Mouse (Mus musculus): ENCODE data around the gene Amtn.
"Not testable (repeated sequence)": the region's sequence is repeated elsewhere in the genome, so short reads cannot be mapped to it uniquely, and the experiment has no call there.

The Amtn gene

DNA sequence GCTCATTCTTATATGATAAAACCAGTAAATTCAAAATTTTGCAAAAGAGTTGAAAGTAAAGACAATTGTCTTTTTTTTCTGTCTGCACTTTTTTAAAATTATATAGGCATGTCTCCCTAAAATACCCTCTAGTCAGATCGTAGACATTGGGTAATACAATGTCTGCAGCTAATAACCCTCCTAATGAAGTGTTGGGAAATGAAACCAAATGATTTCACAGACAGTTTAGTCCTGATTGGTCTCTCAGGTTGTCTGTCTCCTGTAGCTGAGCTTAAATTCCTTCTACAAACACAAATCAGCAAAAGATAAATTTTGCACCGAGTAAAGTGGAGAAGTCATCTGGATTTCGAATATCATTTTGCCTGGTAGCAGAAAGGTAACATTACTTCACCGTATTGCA is at the start of gene Amtn:
Gene Amtn, plus strand, starts transcription at position 301 of the 400 bp plus-strand sequence.
- DNase-seq (ENCODE audit: low spot score in 2 of 2): no peak

- not testable (repeated sequence) for DNase-seq (ENCODE audit: low spot score in 2 of 2)
Observed at GRCm38 (mm10) chr5:88348533-88348932, 27.4 kb upstream of the Amtn start.

- peak in 1 of 2 experiments; percentile 62 for DNase-seq (ENCODE audit: low spot score in 2 of 2)
Observed at GRCm38 (mm10) chr5:88364768-88365167, 11.1 kb upstream of the Amtn start.

GRCm38 (mm10) chr5:88366886-88367285 is 9.0 kb upstream of the Amtn start:
- no peak for DNase-seq (ENCODE audit: low spot score in 2 of 2)

DNA sequence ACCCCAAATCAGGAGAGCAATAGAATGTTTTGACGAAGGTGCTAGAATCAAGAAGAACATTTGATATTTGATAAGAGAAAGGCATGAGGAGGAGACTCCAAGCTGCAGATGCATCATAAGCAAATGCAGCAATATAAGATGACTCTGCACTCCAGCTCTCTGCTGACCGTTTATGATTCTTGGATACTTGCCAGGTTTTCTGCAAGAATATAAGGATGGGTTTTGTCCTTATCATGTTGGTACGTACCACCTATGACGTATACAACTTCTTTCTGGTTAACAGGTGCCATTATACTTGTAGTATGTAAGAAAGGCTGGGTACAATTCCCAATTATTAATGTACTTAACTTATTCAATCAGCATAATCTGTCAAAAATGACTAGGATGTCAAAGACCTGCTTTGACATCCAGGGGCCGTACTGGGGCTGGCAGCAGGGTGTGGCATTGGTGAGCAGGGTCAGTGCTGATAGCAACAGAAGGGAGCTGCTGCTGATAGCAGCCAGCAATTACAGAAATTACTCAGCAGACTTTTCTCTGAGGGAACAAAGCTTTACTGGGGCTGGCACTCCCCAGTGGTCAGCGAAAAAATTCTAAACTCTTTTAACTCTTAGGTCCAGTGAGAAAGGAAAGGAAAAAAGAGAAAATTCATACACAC is 5.2 kb upstream of the Amtn start:
- no peak for DNase-seq (ENCODE audit: low spot score in 2 of 2)

GRCm38 (mm10) chr5:88372563-88372962 is 3.3 kb upstream of the Amtn start:
- no peak for DNase-seq (ENCODE audit: low spot score in 2 of 2)

DNA sequence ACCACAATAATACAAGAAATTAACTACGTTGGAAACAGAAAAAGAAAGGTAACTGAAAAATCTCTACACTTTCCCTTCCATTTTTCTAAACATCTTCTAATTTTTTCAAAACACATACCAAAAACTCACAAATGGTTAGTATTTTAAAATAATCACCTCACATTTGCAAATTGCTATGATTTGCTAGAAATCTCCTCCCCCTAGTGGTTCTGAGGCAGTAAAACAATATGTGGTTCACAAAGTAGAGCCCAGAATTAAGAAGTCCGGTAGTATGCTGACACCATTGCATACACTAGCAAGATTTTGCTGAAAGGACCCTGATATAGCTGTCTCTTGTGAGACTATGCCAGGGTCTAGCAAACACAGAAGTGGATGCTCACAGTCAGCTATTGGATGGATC is 16.1 kb downstream of the Amtn start:
- not testable (repeated sequence) for DNase-seq (ENCODE audit: low spot score in 2 of 2)

GRCm38 (mm10) chr5:88398581-88398980 is 22.7 kb downstream of the Amtn start:
- DNase-seq (ENCODE audit: low spot score in 2 of 2): no peak

DNA sequence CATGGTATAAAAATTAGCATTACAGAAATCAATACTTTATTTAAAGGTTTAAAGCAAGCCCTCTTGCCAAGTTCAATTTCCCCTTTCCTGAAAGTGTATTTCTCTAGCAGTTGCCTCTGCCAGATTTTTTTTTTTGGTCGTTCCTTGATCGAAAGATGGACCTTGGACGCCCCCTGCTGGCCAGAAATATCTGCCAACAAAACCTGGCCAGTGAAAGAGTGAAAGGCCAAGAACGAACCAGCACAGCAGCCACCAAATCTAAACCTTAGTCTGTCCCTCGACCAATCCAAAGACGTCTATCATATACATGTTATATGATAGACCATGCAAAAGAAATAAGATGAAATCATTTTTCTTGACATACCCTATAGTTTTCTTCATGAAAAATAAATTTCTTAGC is 23.9 kb downstream of the Amtn start:
- DNase-seq (ENCODE audit: low spot score in 2 of 2): peak; percentile 2 to 72

- no peak for DNase-seq (ENCODE audit: low spot score in 2 of 2)
Observed at GRCm38 (mm10) chr5:88401464-88401863, 25.6 kb downstream of the Amtn start.

- DNase-seq (ENCODE audit: low spot score in 2 of 2): no peak
Observed at GRCm38 (mm10) chr5:88420319-88421065, 44.6 kb downstream of the Amtn start.

DNA sequence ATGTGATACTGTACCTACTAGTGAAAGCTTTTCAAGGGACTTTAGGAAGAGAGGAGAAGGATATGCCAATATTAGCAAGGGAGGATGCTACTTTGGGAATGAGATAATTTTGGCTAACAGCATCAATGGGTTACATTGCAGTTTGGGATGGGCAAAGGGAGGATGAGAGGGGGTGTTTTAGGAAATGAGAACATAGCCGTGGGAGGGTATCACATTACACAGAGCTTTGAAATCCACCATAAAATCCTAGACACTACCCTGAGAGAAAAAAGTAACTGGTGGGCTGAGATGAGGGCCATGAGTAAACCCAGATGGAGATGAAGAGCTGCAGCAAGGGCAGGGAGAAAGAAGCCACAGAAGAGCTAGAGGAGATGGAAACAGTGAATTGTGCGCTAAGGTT is 49.0 kb downstream of the Amtn start:
- DNase-seq (ENCODE audit: low spot score in 2 of 2): peak; percentile 11 to 15

DNA sequence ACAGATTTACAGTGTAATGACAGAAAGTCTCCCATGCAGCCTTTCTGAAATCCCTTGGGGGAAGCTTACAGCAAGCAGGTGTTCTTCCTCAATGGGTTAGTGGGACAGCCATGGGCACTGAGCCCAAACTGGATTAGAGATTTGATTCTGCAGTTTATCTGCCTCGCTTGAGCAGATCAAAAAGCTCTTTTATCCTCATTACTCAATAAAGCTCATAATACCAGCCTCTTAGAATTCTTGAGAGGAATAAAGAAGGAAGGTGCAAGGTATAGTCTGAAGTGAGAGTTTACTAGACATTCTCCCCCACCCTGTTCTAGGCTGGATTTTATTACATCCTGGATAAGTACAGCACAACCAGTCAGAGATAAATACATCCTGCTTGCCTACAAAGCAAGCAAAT is 50.8 kb downstream of the Amtn start:
- no peak for DNase-seq (ENCODE audit: low spot score in 2 of 2)
